Mouse (Mus musculus) NIH3T3 (cell line): ENCODE results near the gene Rab22a.
"Not testable (repeated sequence)": the region's sequence is repeated elsewhere in the genome, so short reads cannot be mapped to it uniquely, and the experiment has no call there.

Experiments used
- DNase-seq: peaks from one replicate; pipeline ENCODE4 v3.0.0-alpha.2; 2012; ENCODE audit warnings: low read depth

The Rab22a gene

DNA sequence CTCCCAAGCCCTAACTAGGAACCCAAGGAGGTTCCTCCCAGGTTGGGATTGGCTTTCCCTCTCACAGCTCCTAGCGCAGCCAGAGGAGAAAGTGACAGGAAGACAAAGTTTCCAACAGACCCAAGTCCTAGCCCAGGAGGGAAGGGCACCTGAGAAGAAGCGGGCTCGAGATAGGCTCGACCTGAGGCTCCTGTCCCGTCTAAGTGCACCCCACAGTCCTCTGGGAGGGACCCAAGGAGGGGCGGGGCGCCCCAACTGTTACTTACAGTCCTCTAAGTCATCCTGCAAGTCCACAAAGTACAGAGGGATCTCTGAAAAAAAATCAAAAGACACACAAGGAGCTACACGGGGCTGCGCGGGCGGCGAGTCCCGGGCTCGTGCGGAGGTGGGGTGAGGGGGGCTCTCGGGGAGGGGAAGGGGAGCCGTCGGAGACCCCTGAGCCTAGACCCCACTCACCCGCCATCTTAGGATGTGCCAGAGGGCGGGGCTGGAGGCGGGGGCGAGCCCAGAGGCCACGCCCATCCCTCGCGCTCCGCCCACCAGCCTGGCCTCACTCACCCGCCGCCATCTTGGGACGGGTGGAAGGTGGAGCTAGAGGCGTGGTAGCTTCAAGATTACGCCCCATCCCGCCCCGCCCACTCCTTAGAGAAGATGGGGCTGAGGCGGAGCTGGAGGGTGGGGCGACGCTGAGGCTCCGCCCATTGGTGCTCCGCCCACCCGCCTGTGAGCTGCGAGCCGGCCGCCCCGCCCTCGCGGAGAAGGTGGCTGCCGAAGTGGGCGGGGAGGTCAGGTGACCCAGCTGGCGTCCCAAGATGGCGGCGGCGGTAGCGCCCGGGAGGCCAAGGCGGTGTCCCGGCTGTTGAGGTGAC lies at the start of gene Rab22a:
TSS of gene Rab22a (plus strand) at position 704 of the 869 bp plus-strand sequence.
- DNase-seq: peak; percentile 100

DNA sequence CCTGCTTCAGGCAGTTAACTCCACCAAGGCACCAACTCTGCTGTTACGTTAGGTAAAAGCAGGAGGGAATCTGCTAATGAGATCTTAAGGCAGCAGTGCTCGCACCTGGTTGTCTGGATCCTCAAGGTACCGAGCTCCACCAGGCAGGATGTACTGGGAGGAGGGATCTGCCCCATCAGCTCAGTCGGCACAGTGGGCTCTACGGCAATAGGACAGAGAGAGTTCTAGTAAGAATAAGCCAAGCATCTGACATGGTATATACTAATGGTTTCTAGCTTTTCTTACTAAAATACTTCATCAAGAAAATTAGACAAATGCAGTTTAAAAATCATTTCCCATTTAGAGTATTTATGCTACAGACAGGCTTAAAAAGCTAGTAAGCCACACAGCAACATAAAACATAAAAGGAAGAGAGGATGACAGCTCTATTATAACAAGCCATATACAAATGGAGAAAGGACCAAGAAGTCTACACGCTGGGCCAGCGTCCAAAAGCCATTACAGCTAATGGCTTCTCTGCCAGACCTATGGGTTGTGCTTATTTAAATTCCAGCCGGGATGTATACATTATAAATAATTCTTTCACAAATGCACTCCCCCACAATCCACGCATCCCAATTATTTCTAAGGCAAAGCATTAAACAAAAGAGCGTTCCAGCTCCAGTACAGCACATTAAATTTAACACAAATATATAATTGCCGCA lies 44.0 kb upstream of the Rab22a start:
- DNase-seq: no peak

DNA sequence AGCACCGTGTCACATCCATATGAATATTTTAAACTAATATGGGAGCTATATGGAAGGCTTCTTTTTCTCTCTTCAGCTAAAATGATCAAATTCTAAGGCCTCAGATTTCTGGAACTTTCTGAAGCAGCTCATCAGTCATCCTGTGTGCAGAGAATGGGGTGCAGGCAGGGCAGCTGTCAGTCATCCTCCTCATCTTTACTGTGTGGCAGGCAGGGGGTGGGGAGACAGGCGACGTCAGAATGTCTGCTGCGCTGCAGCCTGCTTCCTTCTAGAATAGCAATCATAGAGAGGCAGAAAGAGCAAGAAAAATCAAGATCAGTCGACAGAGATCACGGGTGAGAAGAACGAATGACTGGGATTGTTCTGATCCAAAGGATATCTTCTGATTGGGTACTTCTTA lies 43.4 kb upstream of the Rab22a start:
- DNase-seq: no peak

DNA sequence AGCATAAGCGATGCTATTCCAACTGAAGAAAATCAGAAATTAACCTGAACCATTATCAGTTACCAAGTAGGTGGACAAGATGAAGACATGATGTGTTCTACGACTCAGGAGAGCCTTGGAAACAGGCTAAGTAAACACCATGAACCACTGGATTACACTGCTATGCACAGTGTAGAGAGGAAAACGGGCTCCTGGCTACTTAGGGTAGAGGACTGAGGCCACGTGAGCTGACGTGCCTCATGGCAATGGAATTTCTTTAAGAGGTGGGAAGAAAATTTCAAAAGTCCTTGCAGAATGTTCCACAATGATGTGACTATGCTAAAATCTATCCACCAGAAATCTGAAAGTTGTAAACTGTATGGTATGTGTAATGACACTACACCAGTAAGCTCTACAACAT lies 40.4 kb upstream of the Rab22a start:
- no peak for DNase-seq

DNA sequence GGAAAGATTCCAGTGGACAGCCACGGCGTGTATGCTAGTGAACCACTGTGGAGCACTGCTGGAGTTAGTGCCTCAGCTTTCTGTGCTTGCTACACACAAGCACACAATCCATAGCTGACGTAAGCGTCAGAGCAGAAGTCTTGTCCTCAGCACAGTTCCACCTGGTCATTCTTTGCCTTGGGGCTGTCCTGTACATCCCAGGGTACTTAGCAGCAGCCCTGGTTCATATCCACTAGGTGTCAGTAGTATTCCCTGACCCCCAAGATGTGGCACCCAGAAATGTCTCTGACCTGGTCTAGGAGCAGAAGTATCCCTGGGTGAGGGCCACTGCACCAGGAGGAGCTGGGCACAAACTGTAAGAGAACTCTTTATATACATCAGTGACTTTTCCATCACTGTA lies 38.9 kb upstream of the Rab22a start:
- DNase-seq: no peak

DNA sequence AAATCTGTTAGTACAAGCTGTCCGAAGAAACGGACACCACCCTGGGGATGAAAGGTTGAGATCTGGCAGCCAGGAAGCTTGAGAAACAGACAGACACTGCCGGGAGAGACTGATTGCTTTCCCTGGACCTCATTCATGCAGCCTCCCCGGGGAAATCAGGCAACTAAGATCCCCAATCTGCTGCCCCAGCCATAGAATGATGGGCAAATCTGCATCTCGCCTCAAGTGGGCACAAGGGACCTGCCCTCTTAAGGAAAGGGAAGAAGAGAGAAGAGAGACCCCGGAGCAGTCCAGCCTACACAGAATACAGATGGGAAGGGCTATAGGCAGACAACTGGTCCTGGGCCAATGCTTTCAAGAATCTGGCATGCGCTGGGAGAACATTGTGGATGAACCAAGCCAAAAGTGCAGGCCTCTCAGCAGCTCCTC lies 37.4 kb upstream of the Rab22a start:
- DNase-seq: peak; percentile 23

DNA sequence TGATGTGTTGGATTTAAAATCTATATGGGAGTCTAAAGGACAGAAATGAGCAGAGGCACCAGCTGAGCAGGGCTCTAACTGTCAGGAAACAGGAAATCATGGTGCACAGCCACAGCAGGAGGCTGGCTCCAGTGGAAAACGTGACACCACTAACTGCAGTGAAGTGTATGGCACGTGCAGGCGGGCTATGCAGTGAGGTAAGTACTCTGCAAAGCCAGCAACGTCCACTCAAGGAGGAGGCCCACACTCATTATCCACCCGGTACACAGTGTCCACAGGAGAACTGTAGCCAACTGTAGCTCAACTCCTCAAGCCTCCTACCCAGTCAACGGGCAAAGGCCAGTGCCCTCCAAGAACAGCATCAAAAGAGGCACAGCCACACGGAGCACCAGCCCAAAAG lies 34.9 kb upstream of the Rab22a start:
- DNase-seq: no peak

DNA sequence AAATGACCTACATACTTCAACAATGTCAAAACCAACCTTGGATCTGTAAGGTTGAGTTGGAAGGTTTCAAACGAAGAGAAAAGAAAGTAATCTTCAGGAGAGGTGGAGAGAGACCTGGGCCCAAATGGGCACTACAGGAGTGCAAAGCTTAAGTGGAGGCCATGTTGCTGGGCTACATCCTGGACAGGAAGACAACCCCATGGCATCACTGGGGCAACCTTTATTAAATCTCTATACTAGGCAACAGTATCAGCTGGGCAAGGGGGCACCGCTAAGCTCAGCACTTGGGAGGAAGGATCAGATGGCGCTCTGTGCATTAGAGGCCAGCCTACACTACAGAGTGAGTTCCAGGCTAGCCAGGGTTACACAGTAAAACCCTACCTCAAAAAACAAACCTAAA lies 33.8 kb upstream of the Rab22a start:
- DNase-seq: no peak

DNA sequence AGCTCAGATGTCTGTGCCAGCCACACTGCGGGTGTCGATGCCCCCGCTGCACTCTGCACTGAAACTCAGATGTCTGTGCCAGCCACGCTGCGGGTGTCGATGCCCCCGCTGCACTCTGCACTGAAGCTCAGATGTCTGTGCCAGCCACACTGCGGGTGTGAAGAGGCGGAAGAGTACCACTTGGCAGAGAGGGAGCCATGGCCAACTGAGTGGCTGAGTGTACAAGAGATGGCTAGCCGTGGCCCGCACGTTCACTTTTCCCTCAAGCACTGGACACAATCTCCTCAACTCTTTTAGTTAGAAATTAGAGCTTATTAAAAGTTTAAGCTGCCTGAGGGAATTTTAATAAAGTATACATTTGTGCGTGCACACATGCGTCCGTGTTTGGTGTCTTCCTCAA lies 25.5 kb upstream of the Rab22a start:
- DNase-seq: not testable (repeated sequence)

DNA sequence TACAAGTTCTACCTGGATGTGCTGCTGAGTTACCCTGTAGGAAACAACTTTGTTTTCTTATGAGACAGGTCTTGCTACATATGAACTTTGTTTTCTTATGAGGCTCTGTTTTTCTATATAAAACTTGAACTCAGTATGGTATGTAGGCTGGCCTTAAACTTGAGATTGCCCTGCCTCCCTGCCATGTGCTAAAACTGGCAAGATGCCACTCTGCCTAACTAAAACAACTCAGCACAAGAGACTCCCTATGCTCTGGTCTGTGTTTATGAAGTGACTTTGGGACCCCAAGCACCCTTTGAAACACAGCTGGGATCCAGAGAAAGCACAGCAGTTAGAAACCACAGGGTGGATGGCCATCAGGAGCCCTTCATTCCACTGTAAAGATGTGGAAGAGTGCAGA lies 18.2 kb upstream of the Rab22a start:
- DNase-seq: peak; percentile 65

DNA sequence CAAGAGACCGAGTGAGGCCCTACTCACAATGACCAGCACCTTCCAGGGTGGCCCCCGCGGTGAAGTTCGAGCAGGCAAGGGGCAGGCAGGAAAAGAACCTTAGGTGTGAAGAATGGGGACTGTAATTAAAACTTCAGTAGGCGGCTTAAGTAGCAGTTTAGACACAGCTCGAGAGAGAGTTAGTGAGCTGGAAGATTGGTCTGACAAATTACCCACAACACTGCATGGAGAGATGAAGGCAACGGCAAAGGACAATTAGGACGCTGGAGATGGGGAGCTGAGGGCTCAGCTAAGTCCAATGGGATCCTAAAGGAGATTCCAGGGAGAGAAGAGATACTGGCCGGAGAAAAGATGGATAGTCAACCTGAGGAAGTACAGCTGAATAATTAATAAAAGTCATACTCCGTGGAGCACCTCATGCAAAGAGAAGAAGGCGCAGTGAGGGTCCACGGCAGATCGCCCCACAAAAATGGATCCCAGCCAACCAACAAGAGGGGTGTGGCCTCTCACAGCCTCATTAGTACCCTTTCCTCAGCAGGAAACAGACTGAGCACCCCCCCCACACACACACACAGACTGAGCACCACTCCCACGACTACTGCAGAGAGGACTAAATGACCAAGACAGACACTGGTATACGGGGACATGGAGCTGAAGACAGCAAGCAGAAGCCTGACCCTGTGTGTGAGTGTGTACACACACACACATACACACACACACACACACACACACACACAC lies 17.1 kb upstream of the Rab22a start:
- no peak for DNase-seq

DNA sequence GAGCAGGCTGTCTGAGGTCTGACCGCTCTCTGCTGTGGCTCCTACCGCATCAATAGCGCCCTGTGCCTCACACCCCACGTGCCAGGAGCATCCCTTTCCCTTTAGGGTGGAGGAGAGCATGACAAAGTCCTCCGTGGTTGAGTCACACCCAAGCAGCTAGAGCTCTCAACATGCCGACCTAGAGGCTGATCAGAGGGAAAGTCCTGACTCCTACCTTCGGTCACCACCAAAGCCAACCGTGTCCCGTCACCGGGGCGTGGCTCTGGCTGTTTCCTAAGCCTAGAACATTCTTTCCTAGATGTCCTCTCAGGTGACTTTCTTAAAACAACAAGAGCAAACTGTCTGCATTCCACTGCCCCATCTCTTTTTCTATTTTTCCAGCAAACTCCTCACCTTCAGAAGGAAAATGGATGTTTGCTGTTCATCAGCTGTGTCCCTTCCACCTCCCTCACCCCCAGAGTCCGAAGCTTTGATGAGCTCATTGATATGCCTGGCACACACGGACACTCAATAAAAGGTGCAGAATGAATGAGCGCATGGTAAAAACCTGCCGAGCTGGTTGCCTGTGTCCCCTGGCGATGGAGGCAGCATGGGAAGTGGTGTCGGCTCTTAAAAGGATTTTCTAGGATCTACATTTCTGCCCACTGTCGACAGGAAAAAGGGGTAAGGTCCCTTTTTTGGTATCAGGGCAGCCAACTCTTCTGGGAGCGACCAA lies 12.2 kb upstream of the Rab22a start:
- no peak for DNase-seq

DNA sequence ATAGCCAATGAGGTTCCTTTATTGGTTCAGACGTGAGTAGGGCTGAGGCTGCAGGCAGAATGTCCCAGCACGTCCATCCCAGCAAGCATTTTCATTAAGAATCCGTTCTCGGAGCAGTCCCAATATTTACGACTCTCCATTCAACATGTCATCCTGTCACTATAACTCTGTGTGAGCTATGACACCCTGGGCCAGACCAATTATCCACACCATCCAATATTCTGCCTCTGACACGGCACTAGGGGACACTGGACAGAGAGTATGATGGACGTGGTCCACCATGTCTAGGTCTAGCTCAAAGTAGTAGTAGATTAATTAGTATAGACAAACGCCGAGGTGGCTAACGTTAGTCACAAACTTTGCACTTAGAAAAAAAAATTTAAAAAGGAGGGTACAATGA lies 9.8 kb upstream of the Rab22a start:
- no peak for DNase-seq

DNA sequence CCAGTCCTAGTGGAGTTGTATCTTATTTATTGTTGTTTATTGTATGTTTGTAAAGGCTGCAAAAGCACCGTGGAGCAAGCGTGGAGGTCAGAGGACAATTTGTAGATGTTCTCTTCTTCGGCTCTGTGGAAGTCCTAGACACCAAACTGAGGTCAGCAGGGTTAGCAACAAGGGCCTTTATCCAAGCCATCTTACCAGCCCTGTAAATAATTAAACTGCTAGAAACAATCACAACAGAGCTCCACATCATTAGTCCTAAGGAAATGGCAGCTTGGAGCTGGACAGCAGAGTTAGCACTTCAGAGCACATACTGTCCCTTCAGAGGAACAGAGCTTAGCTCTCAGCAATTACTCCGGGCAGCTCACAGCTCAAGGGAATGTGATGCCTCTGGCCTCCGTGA lies 6.0 kb upstream of the Rab22a start:
- DNase-seq: no peak

DNA sequence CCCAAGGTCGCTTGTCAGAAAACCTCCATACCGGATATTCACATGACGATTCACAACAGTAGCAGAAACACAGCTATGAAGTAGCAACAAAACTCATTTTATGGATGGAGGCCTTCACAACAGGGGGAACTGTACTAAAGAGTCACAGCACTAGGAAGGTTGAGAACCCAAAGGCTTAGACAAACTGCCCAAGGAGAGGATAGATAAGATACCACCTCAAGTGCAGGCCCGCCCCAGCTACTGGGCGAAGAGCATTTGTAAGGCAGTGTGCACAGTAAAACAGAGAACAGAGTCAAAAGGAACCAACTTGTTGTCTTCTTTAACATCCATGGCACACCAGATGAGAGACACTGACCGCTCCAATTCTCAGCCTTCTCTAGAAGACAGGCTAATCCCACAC lies 1.8 kb upstream of the Rab22a start:
- no peak for DNase-seq

DNA sequence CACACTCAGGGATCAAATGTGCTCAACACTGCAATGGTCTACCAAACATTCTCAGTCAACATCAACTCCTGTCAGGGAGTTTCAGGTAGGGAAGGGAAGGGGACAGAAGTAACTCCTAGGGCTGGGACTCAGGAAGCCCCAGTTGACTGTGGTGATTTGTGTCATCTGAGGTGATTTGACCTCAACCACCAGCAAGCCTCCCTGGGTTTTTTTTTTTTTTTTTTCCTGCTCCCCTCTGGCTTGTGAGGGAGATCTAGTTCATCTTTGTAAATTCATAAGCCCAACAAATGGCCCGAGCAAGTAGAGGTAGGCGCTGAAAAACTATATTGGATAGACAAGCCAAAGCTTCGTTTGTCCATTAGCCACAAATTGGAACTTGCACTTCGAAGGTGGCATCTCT lies 1.0 kb upstream of the Rab22a start:
- DNase-seq: no peak

DNA sequence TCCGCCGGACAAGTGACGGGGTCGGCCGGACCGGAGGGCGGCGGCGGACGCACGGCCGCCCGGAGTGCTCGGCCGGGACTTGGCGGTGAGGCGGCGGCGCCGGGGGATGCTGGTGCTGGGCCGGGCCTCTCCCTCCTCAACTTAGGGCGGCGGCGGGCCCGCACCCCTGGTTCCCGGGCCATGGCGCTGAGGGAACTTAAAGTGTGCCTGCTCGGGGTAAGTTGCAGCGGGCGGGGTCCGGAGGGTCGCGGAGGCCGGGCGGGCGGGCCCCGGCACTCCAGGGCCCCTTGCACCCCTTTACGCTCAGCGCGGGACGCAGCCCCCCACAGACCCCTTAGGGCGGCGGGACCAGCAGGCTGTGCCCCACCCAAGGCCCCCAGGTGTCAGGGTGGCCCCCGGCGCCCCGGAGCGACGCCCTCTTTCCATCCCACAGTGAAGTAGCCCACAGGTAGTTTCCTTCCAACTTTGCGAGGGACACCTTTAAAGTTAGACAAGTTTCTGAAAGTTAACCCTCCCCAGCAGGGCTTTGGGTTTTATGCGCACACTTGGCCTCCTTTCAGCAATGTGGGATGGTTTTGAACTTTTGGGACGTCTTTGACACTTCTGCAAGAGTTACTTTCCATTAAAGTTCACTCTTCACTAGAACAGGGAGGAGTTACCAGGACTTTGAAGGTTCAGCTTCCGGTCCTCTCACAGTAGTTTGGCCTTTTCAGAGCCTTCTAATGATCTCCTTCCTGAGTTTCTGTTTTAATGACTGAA lies 545 bp downstream of the Rab22a start:
- DNase-seq: peak; percentile 26

DNA sequence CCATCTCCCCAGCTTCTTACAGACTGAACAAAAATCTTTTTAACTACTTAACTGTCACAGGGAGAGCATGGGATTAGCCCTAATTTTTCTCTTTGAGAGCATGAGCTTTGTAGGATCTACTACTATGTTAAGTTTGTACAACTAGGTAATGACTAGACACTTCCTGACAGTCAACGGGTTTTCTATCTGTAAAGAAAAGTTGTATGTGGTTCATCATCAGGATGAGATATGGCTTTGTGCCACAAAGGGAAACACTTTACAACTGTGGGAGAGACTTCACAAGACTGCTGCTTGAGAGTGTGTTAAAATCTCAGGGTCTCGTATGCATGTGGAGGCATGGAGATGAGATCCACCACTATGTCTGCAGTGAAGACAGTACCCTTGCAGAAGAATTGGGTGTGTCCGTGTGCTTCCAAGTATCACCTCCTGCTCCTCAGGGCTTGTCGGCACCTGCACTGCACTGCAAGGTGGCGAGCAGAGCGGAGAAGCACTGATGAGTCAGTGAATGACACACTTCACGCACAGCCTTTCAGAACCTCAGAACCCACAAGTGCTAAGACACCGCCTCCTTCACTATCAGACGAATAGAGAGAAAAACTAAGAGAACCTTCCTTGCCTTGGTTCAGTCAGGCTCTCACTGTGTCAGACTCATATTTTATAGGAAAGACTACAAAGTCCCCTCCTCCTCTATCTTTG lies 2.8 kb downstream of the Rab22a start:
- no peak for DNase-seq

DNA sequence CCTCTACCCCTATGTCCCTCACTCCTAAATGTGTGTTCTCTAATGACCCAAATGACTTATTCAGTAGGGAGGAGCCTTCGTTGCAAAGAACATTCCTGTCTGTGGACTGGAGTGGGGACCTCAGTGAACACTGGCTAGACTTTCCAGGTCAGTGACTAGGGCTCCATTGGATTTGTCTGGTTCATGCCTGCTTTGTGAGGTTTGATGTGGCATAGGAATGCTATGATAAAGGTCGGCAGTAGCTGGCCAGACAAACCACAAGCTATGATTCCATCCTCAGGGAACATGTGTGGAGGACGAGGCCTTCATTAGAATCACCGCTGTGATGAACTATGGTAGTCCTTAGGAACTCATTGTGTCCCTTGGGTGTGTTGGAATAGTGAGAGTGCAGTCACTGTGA lies 5.2 kb downstream of the Rab22a start:
- DNase-seq: no peak

DNA sequence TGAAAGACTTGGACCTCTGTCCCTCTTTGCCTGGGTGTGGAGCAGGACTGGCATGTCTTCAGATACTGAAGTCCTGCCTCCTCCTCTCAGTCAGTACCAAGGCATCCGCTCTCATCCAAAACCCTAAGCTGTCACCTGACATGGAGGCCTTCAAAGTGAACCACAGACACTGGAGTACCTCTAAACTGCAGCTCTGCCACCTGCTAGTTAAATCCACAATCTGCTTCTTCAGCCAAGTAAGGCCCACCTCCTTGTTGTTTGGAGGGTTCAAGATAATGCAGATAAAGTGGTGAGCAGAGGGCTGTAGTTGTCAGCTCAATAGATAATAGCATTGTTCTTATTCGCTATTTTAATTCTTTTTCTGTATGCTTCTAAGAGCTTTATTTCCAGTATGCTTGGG lies 5.7 kb downstream of the Rab22a start:
- no peak for DNase-seq

DNA sequence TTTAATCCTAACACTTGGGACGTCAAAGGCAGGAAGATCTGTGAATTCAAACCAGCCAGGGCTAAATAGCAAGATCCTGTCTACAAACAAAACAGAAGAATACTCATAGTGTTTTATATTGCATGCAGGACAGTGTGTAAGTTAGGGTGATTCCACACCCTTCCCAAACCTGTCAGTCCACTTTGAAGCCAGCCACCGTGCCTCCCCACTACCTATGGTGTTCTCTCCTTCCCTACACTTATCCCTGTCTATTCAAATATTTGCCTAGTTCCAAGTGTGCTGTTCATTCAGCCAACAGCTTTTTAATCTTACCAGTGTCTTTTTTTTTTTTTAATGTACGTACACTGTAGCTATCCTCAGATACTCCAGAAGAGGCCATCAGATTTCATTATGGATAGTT lies 7.3 kb downstream of the Rab22a start:
- no peak for DNase-seq
